Mouse (Mus musculus) embryonic facial prominence, embryonic 11.5 days (tissue): ENCODE results near the gene Ets2. TPM values are rescaled to one million over a fixed set of nuclear protein-coding genes. Genes with fewer than 3 reads are reported as not detected.

Source experiments
- ATAC-seq: fragments of 200-750 bp; cut with Nextera tagmentation; replicated peaks from 2 replicates; pipeline ENCODE4 v1.8.0; 2017; ENCODE audit warnings: low read depth; ENCODE audit not compliant: insufficient number of reproducible peaks, low FRiP score, low TSS enrichment
- DNase-seq: peaks from one replicate; pipeline ENCODE4 v3.0.0-alpha.2; 2015; ENCODE audit warnings: low spot score
- H3K27ac ChIP-seq: fragments of 300-500 bp; sonication (generic); replicated peaks from 2 replicates; pipeline ENCODE4 v1.5.1; 2014; ENCODE audit warnings: mild to moderate bottlenecking, low read depth, low read length, control low read depth
- H3K27me3 ChIP-seq: fragments of 300-500 bp; sonication (generic); 2 replicates; pipeline ENCODE4 v1.6.1; 2014; ENCODE audit warnings: mild to moderate bottlenecking, low read length, moderate library complexity, mixed read lengths; ENCODE audit not compliant: control insufficient read depth, insufficient read depth
- H3K36me3 ChIP-seq: fragments of 300-500 bp; sonication (generic); replicated peaks from 2 replicates; pipeline ENCODE4 v1.6.1; 2014; ENCODE audit warnings: low read depth, mild to moderate bottlenecking, low read length, moderate library complexity, mixed read lengths; ENCODE audit not compliant: control insufficient read depth, insufficient read depth
- H3K4me1 ChIP-seq: fragments of 300-500 bp; sonication (generic); 2 replicates; pipeline ENCODE4 v1.6.1; 2014; ENCODE audit warnings: low read length, mixed read lengths; ENCODE audit not compliant: control insufficient read depth, insufficient read depth
- H3K4me2 ChIP-seq: fragments of 300-500 bp; sonication (generic); 2 replicates; pipeline ENCODE4 v1.6.1; 2014; ENCODE audit warnings: low read depth, mild to moderate bottlenecking, control low read depth, low read length, moderate library complexity
- H3K4me3 ChIP-seq: fragments of 300-500 bp; sonication (generic); 2 replicates; pipeline ENCODE4 v1.5.1; 2014; ENCODE audit warnings: low read depth, low read length, control low read depth
- H3K9ac ChIP-seq: fragments of 300-500 bp; sonication (generic); replicated peaks from 2 replicates; pipeline ENCODE4 v1.6.1; 2014; ENCODE audit warnings: mild to moderate bottlenecking, control low read depth, low read length
- H3K9me3 ChIP-seq: fragments of 300-500 bp; sonication (generic); replicated peaks from 2 replicates; pipeline ENCODE4 v1.6.1; 2016; ENCODE audit warnings: mild to moderate bottlenecking, low read length, inconsistent platforms, mixed read lengths; ENCODE audit not compliant: control insufficient read depth
- WGBS: fragments of 180-500 bp; shearing (Covaris S2); extraction: QIAGEN DNeasy Blood & Tissue Kit; methylation state at CpG from one replicate; pipeline ENCODE4 v1.1.7; 2014; 5-methylcytosine and 5-hydroxymethylcytosine counted together
- polyA plus RNA-seq: library from polyadenylated mRNA; unstranded; fragments of >200 nt; fragmentation: Nextera tagmentation; extraction: Ambion mirVana; gene quantifications from 2 replicates; pipeline ENCODE4 v1.2.1, GENCODE M21; 2014

The Ets2 gene
- polyA plus RNA-seq: 35.4 and 41.7 TPM in 2 replicates

- Histone ChIP-seq H3K27ac (peak within 1 kb of the TSS; percentile 90), H3K36me3 (0 out of 2 replicates have a peak, but pooled peaks cover 2% of the 10 kb centered on the region), H3K9ac (peak within 1 kb of the TSS; percentile 95), H3K27me3 (no peaks in the 10 kb centered on the region), H3K4me2 (peak within 1 kb of the TSS; percentile 87), H3K4me3 (peak within 1 kb of the TSS; percentile 70), H3K4me1 (no peaks in the 10 kb centered on the region), H3K9me3 (no peaks in the 10 kb centered on the region)
- peak; percentile 93 for ATAC-seq
- peak; percentile 91 for DNase-seq
- under 1% methylated on average over 54 of the region's 64 CpGs for WGBS
Observed at GRCm38 (mm10) chr16:95701802-95702561, at the start of gene Ets2. Ets2 (plus strand) TSS chr16:95702075.

GRCm38 (mm10) chr16:95654204-95654611, 47.7 kb upstream of the Ets2 start:
- Histone ChIP-seq H3K36me3 (no peaks in the 10 kb centered on the region), H3K4me1 (no peaks in the 10 kb centered on the region), H3K27ac (no peak overlapping the region), H3K4me2 (no peak overlapping the region), H3K27me3 (no peaks in the 10 kb centered on the region), H3K9ac (no peak overlapping the region), H3K9me3 (no peaks in the 10 kb centered on the region), H3K4me3 (no peak overlapping the region)
- 82% methylated on average over 15 of the region's 15 CpGs for WGBS
- no peak for DNase-seq
- no peak for ATAC-seq

- Histone ChIP-seq H3K4me2 (no peak overlapping the region), H3K4me3 (no peak overlapping the region), H3K4me1 (no peaks in the 10 kb centered on the region), H3K9ac (no peak overlapping the region), H3K27me3 (no peaks in the 10 kb centered on the region), H3K36me3 (no peaks in the 10 kb centered on the region), H3K27ac (no peak overlapping the region), H3K9me3 (no peaks in the 10 kb centered on the region)
- DNase-seq (no peak), ATAC-seq (no peak)
- 98% methylated on average over 4 of the region's 4 CpGs for WGBS
Observed at GRCm38 (mm10) chr16:95656535-95656934, 45.3 kb upstream of the Ets2 start.

GRCm38 (mm10) chr16:95657187-95657586, 44.7 kb upstream of the Ets2 start:
- DNase-seq (no peak), ATAC-seq (no peak)
- no peaks in the 10 kb centered on the region for H3K4me1 ChIP-seq
- H3K9me3 ChIP-seq: no peaks in the 10 kb centered on the region
- H3K27ac ChIP-seq: no peak overlapping the region
- H3K36me3 ChIP-seq: no peaks in the 10 kb centered on the region
- 94% methylated on average over 5 of the region's 5 CpGs for WGBS
- H3K4me3 ChIP-seq: no peak overlapping the region
- H3K4me2 ChIP-seq: no peak overlapping the region
- no peaks in the 10 kb centered on the region for H3K27me3 ChIP-seq
- H3K9ac ChIP-seq: no peak overlapping the region

- ATAC-seq (no peak), DNase-seq (no peak)
- Histone ChIP-seq H3K4me1 (no peaks in the 10 kb centered on the region), H3K4me3 (no peak overlapping the region), H3K9ac (no peak overlapping the region), H3K9me3 (no peaks in the 10 kb centered on the region), H3K27me3 (no peaks in the 10 kb centered on the region), H3K27ac (no peak overlapping the region), H3K4me2 (no peak overlapping the region), H3K36me3 (no peaks in the 10 kb centered on the region)
- 94% methylated on average over 5 of the region's 5 CpGs for WGBS
Observed at GRCm38 (mm10) chr16:95657756-95658155, 44.1 kb upstream of the Ets2 start.

- ATAC-seq: no peak
- no peaks in the 10 kb centered on the region for H3K9me3 ChIP-seq
- H3K9ac ChIP-seq: no peak overlapping the region
- no peaks in the 10 kb centered on the region for H3K4me1 ChIP-seq
- no peaks in the 10 kb centered on the region for H3K27me3 ChIP-seq
- DNase-seq: no peak
- H3K4me2 ChIP-seq: no peak overlapping the region
- H3K36me3 ChIP-seq: no peaks in the 10 kb centered on the region
- no peak overlapping the region for H3K27ac ChIP-seq
- H3K4me3 ChIP-seq: no peak overlapping the region
- 62% methylated on average over 5 of the region's 5 CpGs for WGBS
Observed at GRCm38 (mm10) chr16:95658836-95659430, 42.9 kb upstream of the Ets2 start.

- no peak overlapping the region for H3K4me3 ChIP-seq
- ATAC-seq (no peak), DNase-seq (peak; percentile 52)
- H3K36me3 ChIP-seq: no peaks in the 10 kb centered on the region
- H3K27ac ChIP-seq: no peak overlapping the region
- H3K9ac ChIP-seq: no peak overlapping the region
- H3K9me3 ChIP-seq: no peaks in the 10 kb centered on the region
- H3K27me3 ChIP-seq: no peaks in the 10 kb centered on the region
- H3K4me1 ChIP-seq: no peaks in the 10 kb centered on the region
- H3K4me2 ChIP-seq: no peak overlapping the region
- 78% methylated on average over 19 of the region's 19 CpGs for WGBS
Observed at GRCm38 (mm10) chr16:95659461-95659860, 42.4 kb upstream of the Ets2 start.

- ATAC-seq (no peak), DNase-seq (no peak)
- Histone ChIP-seq H3K4me1 (no peaks in the 10 kb centered on the region; the same call in 1 of the 2 replicates), H3K4me3 (no peak overlapping the region), H3K27me3 (no peaks in the 10 kb centered on the region), H3K4me2 (no peak overlapping the region), H3K27ac (no peak overlapping the region), H3K9me3 (no peaks in the 10 kb centered on the region), H3K36me3 (no peaks in the 10 kb centered on the region), H3K9ac (no peak overlapping the region)
- 81% methylated on average over 5 of the region's 5 CpGs for WGBS
Observed at GRCm38 (mm10) chr16:95660909-95661308, 41.0 kb upstream of the Ets2 start.
